Mouse (Mus musculus): Measurements from ENCODE around the gene Baiap2. TPM values are rescaled to one million over a fixed set of nuclear protein-coding genes. Genes with fewer than 3 reads are reported as not detected.

Gene Baiap2
- total RNA-seq (2014; rRNA removed) = 42.3 and 52.0 TPM in 2 replicates
- 31.1 and 36.6 TPM in 2 replicates for polyA plus RNA-seq (2015; fragmentation: Nextera tagmentation; extraction: Ambion mirVana)

DNA sequence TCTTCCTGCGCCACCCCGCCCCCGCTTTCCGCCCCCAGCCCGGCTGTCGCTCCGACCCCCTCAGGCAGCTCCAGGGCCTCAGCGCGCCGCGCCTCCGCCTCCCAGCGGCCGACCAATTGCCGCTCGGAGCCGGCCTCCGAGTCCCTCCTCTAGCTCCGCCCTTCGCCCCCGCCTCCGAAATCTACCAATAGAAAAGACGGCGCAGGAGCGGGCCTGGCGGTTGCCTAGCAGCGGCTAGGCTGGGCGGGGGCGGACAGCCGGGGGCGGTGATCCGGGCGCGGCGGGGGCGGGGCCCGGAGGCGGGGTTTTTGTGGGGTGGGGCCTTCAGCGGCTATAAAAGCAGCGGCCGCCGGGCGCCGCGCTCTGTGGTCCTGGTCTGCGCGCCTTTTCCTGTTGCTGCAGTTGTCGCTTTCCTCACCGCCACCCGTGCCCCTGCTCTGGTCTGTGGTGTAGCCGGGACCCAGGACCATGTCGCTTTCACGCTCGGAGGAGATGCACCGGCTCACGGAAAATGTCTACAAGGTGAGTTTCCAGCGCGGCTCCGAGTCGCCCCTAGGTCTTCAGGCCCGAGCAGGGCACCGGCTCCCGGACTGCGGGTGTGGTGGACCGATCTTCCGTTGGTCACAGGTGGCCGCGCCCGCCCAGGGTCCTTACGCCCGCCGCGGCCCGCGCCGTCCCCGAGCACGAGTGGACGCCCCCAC is at the start of gene Baiap2:
Gene Baiap2, plus strand, starts transcription at position 37 of the 701 bp plus-strand sequence.
- DNase-seq (peak; percentile 99), ATAC-seq (peak; percentile 94)
- TF ChIP-seq CTCF (IDR thresholded peaks at IDR 0.05; ENCODE audit: low read depth) = peak; percentile 15; the same call in 1 of the 2 replicates
- H3K27ac ChIP-seq (ENCODE audit: low read depth, low read length) = peak within 1 kb of the TSS; percentile 89
- H3K9me3 ChIP-seq (ENCODE audit: low read length) = no peaks in the 10 kb centered on the region
- H3K9ac ChIP-seq = peak within 1 kb of the TSS; percentile 77
- H3K4me3 ChIP-seq (ENCODE audit: low read depth, low read length) = peak within 1 kb of the TSS; percentile 60
- H3K4me1 ChIP-seq (ENCODE audit: insufficient read depth) = peaks cover 46% of the 10 kb centered on the region
- H3K27me3 ChIP-seq (ENCODE audit: insufficient read depth, low read length) = no peaks in the 10 kb centered on the region
- no peaks in the 10 kb centered on the region for H3K36me3 ChIP-seq (ENCODE audit: insufficient read depth)
- H3K4me2 ChIP-seq (ENCODE audit: low read depth) = peak within 1 kb of the TSS; percentile 92
- 3% methylated on average over 64 of the region's 79 CpGs for WGBS

DNA sequence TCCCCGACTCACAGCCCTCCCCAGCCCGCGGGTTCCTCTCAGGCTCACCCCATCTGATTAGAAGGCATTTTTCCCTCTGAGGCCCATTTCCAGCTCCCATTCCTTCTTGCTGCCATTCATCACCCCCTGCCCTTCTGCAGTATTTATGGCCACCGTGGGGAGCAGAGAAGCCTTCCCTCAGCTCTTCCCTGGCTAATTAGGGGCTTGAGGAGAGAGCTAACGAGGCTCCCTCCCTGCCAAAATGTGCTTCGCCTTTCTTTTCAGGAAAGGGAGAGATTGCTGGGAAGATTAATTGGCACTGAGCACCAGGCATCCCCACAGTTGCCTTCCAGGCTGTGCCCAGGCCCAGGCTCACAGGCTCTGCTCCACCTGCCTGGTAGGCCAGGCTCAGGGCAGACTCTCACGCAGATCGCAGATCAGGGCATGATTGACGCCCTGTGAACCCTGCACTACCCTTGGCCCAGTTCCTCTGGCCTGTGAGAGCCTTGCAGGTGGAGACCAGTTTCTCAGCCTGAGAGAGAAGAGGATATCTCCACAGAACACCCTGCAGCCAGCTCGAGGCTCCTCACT is 48.8 kb upstream of the Baiap2 start:
- peaks cover 52% of the 10 kb centered on the region for H3K36me3 ChIP-seq (ENCODE audit: insufficient read depth)
- ATAC-seq (peak; percentile 47), DNase-seq (peak; percentile 49)

DNA sequence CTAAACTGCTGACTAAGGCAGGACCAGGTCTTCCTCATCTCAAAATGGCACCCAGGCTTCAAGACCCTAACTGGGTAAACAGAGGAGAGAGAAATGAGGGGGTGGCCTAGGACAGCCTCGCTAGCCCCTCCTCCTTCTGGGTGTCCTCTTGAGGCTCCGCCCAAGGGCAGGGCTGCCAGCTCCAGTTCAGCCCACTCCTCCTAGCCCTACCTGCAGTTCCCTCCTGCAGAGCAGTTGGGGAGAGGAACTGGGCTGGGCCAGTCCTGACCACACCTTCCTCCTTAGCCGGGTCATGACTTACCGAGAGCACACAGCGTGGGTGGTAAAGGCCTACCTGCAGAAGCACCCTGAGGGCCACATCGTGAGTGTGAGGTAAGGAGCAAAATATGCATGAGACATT is 47.9 kb upstream of the Baiap2 start:
- TF ChIP-seq CTCF (IDR thresholded peaks at IDR 0.05; ENCODE audit: low read depth) = no peak
- Histone ChIP-seq H3K4me1 (ENCODE audit: insufficient read depth) (no peaks in the 10 kb centered on the region), H3K4me3 (ENCODE audit: low read depth, low read length) (no peak overlapping the region), H3K9ac (no peak overlapping the region), H3K36me3 (ENCODE audit: insufficient read depth) (peaks cover 49% of the 10 kb centered on the region), H3K27me3 (ENCODE audit: insufficient read depth, low read length) (no peaks in the 10 kb centered on the region), H3K4me2 (ENCODE audit: low read depth) (no peak overlapping the region), H3K27ac (ENCODE audit: low read depth, low read length) (no peak overlapping the region), H3K9me3 (ENCODE audit: low read length) (no peaks in the 10 kb centered on the region)
- DNase-seq = no peak
- no peak for ATAC-seq
- WGBS = 75% methylated on average over 6 of the region's 6 CpGs

More for the DNA sequence above, 48.8 kb upstream of the Baiap2 start:
- 16% methylated on average over 10 of the region's 10 CpGs for WGBS
- TF ChIP-seq CTCF (IDR thresholded peaks at IDR 0.05; ENCODE audit: low read depth) = no peak
- Histone ChIP-seq H3K27ac (ENCODE audit: low read depth, low read length) (peak overlapping the region; percentile 31), H3K4me2 (ENCODE audit: low read depth) (no peak overlapping the region), H3K9ac (peak overlapping the region; percentile 35; the same call in 1 of the 2 replicates), H3K27me3 (ENCODE audit: insufficient read depth, low read length) (no peaks in the 10 kb centered on the region), H3K4me1 (ENCODE audit: insufficient read depth) (no peaks in the 10 kb centered on the region), H3K4me3 (ENCODE audit: low read depth, low read length) (no peak overlapping the region), H3K9me3 (ENCODE audit: low read length) (no peaks in the 10 kb centered on the region)

DNA sequence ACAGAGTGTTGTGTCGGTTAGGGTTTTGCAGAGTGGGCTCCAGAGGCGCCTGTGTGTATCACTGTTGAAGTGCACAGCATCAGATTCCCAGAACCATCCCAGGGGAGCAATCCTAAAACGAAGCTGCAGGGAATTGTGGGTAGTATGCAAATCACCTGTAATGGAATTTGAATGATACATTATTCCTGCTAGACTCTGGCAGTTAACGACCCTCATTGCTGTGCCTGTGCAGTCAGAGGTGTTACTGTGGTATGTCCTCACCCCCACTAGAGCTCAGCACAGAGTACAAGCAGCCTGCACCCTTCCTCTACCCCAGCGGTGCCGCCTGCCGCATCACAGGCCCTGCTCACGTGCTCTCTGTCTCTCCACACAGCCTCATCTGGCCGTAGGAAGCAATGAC is 45.5 kb upstream of the Baiap2 start:
- Histone ChIP-seq H3K4me2 (ENCODE audit: low read depth) (no peak overlapping the region), H3K4me1 (ENCODE audit: insufficient read depth) (no peaks in the 10 kb centered on the region), H3K9ac (no peak overlapping the region), H3K36me3 (ENCODE audit: insufficient read depth) (peaks cover 33% of the 10 kb centered on the region), H3K27me3 (ENCODE audit: insufficient read depth, low read length) (no peaks in the 10 kb centered on the region), H3K9me3 (ENCODE audit: low read length) (no peaks in the 10 kb centered on the region), H3K4me3 (ENCODE audit: low read depth, low read length) (no peak overlapping the region), H3K27ac (ENCODE audit: low read depth, low read length) (0 out of 2 replicates have a peak overlapping the region, but pooled peaks have one; percentile 35)
- 69% methylated on average over 9 of the region's 9 CpGs for WGBS
- ATAC-seq (peak; percentile 87), DNase-seq (peak; percentile 45)
- TF ChIP-seq CTCF (IDR thresholded peaks at IDR 0.05; ENCODE audit: low read depth) = peak; percentile 32; the same call in 1 of the 2 replicates

DNA sequence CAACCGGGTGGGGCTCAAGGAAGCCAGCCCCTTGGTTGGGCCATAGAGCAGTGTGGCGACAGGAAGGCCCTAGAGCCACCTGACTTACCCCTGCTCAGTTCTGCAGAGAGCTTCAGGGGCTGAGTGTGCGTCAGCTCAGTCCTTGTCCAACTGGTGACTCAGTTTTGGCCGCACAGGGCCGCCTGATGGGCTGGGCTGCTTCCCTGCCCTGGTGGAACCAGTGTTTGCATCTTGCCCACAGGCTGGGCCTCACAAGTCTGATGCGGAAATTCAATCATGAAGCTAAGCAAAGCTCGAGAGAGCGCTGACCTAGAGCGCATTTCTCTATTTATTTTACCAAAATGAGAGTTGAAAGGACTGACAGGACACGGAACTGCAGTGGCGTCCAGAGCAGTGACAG is 43.6 kb upstream of the Baiap2 start:
- Histone ChIP-seq H3K27me3 (ENCODE audit: insufficient read depth, low read length) (no peaks in the 10 kb centered on the region), H3K27ac (ENCODE audit: low read depth, low read length) (no peak overlapping the region), H3K4me1 (ENCODE audit: insufficient read depth) (no peaks in the 10 kb centered on the region), H3K4me3 (ENCODE audit: low read depth, low read length) (no peak overlapping the region), H3K4me2 (ENCODE audit: low read depth) (no peak overlapping the region), H3K36me3 (ENCODE audit: insufficient read depth) (peaks cover 31% of the 10 kb centered on the region), H3K9me3 (ENCODE audit: low read length) (no peaks in the 10 kb centered on the region), H3K9ac (no peak overlapping the region)
- WGBS = 87% methylated on average over 11 of the region's 11 CpGs
- DNase-seq = no peak
- TF ChIP-seq CTCF (IDR thresholded peaks at IDR 0.05; ENCODE audit: low read depth) = no peak
- ATAC-seq = no peak

DNA sequence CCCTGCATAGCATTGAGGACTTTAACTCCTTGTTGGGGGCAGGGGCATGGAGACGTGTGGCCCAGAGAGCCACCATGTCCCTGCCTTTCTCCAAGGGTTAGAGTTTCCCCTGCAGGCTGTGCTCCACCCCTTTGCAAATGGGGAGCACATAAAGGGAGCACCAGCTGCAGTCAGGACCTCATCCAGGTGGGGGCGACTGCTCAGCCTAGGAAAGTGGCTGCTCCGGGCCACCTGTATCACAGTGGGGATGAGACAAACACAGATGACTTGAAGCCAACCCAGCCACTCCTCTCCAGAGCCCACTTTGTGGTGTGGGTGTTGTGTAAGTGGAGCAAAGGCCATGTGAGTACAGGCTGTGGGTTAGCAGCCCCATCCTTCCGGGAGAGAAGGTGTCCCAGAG is 41.4 kb upstream of the Baiap2 start:
- ATAC-seq = no peak
- WGBS = 81% methylated on average over 4 of the region's 4 CpGs
- no peak overlapping the region for H3K4me3 ChIP-seq (ENCODE audit: low read depth, low read length)

DNA sequence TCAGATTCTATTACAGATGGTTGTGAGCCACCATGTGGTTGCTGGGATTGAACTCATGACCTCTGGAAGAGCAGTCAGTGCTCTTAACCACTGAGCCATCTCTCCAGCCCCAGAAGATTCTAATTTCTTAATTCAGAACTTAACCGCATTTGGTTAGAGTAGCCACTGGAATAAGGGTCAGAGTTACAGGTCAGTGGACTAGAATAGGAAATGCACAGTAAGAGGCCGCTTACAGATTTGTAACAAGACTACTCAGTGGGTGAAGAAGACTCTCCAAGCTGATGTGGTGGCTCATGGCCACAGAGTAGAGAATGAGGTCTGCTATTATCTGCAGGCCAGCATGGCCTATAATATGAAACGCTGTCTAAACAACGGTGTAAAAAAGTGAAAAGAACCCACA is 39.7 kb upstream of the Baiap2 start:
- Histone ChIP-seq H3K27me3 (ENCODE audit: insufficient read depth, low read length) (no peaks in the 10 kb centered on the region), H3K36me3 (ENCODE audit: insufficient read depth) (peaks cover 12% of the 10 kb centered on the region), H3K27ac (ENCODE audit: low read depth, low read length) (no peak overlapping the region), H3K4me2 (ENCODE audit: low read depth) (no peak overlapping the region), H3K9me3 (ENCODE audit: low read length) (no peaks in the 10 kb centered on the region), H3K4me3 (ENCODE audit: low read depth, low read length) (no peak overlapping the region), H3K4me1 (ENCODE audit: insufficient read depth) (no peaks in the 10 kb centered on the region), H3K9ac (no peak overlapping the region)
- 70% methylated on average over 4 of the region's 4 CpGs for WGBS
- no peak for TF ChIP-seq CTCF (IDR thresholded peaks at IDR 0.05; ENCODE audit: low read depth)
- DNase-seq = no peak
- ATAC-seq = no peak

More for the DNA sequence above, 41.4 kb upstream of the Baiap2 start:
- Histone ChIP-seq H3K9me3 (ENCODE audit: low read length) (no peaks in the 10 kb centered on the region), H3K27me3 (ENCODE audit: insufficient read depth, low read length) (no peaks in the 10 kb centered on the region), H3K36me3 (ENCODE audit: insufficient read depth) (peaks cover 20% of the 10 kb centered on the region), H3K4me2 (ENCODE audit: low read depth) (no peak overlapping the region), H3K4me1 (ENCODE audit: insufficient read depth) (no peaks in the 10 kb centered on the region), H3K27ac (ENCODE audit: low read depth, low read length) (no peak overlapping the region), H3K9ac (no peak overlapping the region)
- no peak for TF ChIP-seq CTCF (IDR thresholded peaks at IDR 0.05; ENCODE audit: low read depth)
- DNase-seq = no peak
